Mouse (Mus musculus) splenic B cell, adult 2 months (primary cell): ENCODE data around the gene Slmap.
"Not testable (repeated sequence)": the region's sequence is repeated elsewhere in the genome, so short reads cannot be mapped to it uniquely, and the experiment has no call there.

ENCODE experiments used
- DNase-seq: peaks from one replicate; pipeline ENCODE4 v3.0.0-alpha.2; 2011; ENCODE audit warnings: low read depth, low spot score
- H3K27me3 ChIP-seq: 2 replicates; pipeline ENCODE4 v1.6.1; 2012; ENCODE audit warnings: mild to moderate bottlenecking, low read length, moderate library complexity, mixed read lengths; ENCODE audit not compliant: control insufficient read depth, poor library complexity, insufficient read depth, severe bottlenecking
- H3K36me3 ChIP-seq: 2 replicates; pipeline ENCODE4 v1.6.1; 2012; ENCODE audit warnings: mild to moderate bottlenecking, low read length, moderate library complexity, mixed read lengths; ENCODE audit not compliant: control insufficient read depth, poor library complexity, insufficient read depth, severe bottlenecking

Gene Slmap

DNA sequence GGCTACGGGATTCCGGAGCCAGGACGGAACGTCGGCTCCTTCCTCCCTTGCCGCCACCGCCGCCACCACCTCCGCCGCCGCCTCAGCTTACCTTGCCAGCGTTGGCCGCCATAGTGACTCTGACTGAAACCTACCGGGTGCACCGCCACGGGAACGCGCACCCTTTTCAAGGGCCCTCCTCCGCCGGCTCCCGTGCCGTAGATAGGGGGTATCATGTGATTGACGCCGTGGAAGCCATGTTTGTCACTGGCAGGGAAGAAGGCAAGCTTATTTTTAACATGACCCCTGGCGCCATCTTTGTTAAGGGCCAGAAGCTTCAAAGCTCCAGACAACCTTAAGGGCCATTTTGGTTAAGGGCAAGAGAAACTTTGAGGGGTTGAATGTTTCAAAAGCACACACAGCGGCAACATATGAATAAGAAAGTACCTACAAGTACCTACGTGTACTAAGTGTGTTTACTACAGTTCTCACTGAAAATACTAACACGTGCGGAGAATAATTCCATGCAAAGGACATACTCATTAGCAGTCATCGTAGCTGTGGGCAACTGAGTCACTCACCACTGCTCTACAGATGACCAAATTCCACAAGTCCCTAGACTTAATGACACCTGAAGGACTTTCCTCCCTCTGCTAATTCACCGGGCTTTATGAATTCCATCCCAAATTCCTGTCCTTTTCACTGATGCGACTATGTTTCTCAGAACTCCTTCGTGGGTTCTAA is at the start of gene Slmap:
Slmap (minus strand) TSS at position 175 of the 723 bp plus-strand sequence.
- Histone ChIP-seq H3K27me3 (no peaks in the 10 kb centered on the region), H3K36me3 (0 out of 2 replicates have a peak, but pooled peaks cover 3% of the 10 kb centered on the region)
- DNase-seq = peak; percentile 100

DNA sequence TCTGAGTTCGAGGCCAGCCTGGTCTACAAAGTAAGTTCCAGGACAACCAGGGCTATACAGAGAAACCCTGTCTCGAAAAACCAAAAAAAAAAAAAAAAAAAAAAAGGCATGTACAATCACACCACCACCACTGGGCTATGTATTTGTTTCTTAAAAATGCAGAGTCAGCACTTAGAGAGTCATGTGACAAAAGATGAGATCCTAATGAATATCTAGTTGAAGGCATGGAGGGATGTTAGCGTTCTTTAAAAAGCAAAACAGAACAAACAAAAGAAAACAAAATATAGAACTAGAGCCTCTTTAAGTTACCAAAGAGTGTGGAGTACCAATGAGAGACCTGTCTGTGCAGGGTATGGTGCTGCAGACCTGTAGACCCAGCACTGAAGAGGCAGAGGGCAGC is 48.9 kb upstream of the Slmap start:
- no peak for DNase-seq
- Histone ChIP-seq H3K27me3 (no peaks in the 10 kb centered on the region), H3K36me3 (peaks cover 3% of the 10 kb centered on the region)

DNA sequence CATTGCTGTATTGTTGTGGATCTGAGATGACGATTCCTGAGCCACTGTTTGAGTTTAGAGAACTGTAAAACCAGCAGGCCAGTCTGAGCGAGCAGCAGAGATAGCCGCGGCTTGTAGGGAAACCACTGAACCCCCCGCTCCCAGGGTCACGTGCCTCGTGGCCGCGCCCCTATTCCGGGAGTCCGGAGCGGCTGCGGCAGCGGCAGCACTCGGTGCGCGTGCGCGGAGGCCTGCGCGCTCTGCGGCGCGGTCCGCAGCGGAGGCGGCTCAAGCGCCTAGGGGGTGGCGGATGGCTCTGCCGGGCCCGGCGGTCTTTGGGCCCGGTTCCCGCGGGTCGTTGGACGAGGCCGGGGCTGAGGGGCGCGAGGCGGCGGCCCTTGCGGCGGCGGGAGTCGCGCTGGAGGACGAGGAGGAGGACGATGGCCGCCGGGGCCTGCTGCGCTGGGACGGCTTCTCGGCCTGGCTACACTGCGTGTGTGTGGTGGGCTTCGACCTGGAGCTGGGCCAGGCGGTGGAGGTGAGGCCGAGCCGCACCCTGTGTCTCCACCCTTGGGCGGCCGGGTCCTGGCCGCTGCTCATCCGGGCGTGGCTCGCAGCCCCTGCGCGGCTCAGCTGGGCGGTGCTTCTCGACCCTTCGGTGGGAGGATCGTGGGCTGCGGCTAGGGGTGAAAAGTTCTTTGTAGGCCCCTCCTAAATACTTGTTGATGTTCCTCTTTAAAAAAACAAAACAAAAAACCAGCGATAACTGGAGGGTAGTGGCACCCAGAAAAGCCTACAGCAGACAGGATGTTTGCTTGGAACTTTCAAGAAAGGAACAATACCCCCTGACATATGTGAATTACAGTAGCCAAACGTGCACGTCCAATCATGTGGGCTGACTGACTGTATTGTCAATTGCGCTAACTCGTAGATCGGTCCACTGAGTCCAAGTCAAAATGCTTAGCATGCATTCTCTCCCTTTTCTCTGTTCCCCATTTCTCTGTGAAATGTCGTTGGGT is 44.9 kb upstream of the Slmap start:
- Histone ChIP-seq H3K36me3 (peaks cover 3% of the 10 kb centered on the region), H3K27me3 (no peaks in the 10 kb centered on the region)
- DNase-seq = peak; percentile 91

GRCm38 (mm10) chr14:26578791-26579191 is 44.1 kb upstream of the Slmap start:
- peak; percentile 19 for DNase-seq
- Histone ChIP-seq H3K36me3 (peaks cover 3% of the 10 kb centered on the region), H3K27me3 (no peaks in the 10 kb centered on the region)

- H3K27me3 ChIP-seq = no peaks in the 10 kb centered on the region
- H3K36me3 ChIP-seq = no peaks in the 10 kb centered on the region
- no peak for DNase-seq
These were observed 41.6 kb upstream of the Slmap start for GRCm38 (mm10) chr14:26576255-26576780.

GRCm38 (mm10) chr14:26573556-26573955 is 38.8 kb upstream of the Slmap start, which contains the start of gene Dennd6a:
Gene Dennd6a (plus strand): TSS chr14:26573856.
- DNase-seq, H3K27me3 ChIP-seq, H3K36me3 ChIP-seq: not testable (repeated sequence)

- DNase-seq = peak; percentile 70
- H3K36me3 ChIP-seq = no peaks in the 10 kb centered on the region
These were observed 37.4 kb upstream of the Slmap start for GRCm38 (mm10) chr14:26571951-26572675.

GRCm38 (mm10) chr14:26569880-26570279 is 35.1 kb upstream of the Slmap start:
- peak; percentile 6 for DNase-seq
- no peaks in the 10 kb centered on the region for H3K27me3 ChIP-seq
- H3K36me3 ChIP-seq = no peaks in the 10 kb centered on the region

More at GRCm38 (mm10) chr14:26571951-26572675, 37.4 kb upstream of the Slmap start:
- no peaks in the 10 kb centered on the region for H3K27me3 ChIP-seq

GRCm38 (mm10) chr14:26562247-26562646 is 27.5 kb upstream of the Slmap start:
- no peaks in the 10 kb centered on the region for H3K27me3 ChIP-seq
- no peaks in the 10 kb centered on the region for H3K36me3 ChIP-seq
- no peak for DNase-seq

- H3K36me3 ChIP-seq = no peaks in the 10 kb centered on the region
- H3K27me3 ChIP-seq = no peaks in the 10 kb centered on the region
- no peak for DNase-seq
These were observed 23.8 kb upstream of the Slmap start for GRCm38 (mm10) chr14:26558536-26558935.

DNA sequence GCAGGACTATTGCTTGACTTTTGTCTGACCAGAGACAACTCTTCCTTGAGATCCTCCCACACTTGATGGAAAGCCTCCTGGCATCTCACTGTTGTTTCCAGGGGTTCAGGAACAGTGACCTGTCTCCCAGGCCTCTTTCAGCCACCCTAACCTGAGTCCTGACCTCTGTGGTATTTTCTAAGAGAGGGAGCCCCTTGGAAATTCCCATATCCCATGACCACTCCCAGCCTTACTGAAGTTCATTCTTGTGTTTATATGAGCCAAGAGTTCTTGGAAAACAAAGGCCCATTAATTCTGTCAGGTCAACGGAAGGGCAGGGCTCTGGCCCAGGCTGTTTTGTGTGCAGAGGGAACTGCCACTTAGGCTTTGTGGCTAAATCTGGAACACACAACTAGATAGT is 22.9 kb upstream of the Slmap start:
- H3K27me3 ChIP-seq = no peaks in the 10 kb centered on the region
- DNase-seq = no peak
- H3K36me3 ChIP-seq = no peaks in the 10 kb centered on the region

- Histone ChIP-seq H3K27me3 (no peaks in the 10 kb centered on the region), H3K36me3 (no peaks in the 10 kb centered on the region)
- no peak for DNase-seq
These were observed 18.1 kb upstream of the Slmap start for GRCm38 (mm10) chr14:26552853-26553252.

- H3K36me3 ChIP-seq = no peaks in the 10 kb centered on the region
- no peak for DNase-seq
These were observed 17.7 kb upstream of the Slmap start for GRCm38 (mm10) chr14:26552441-26552840.

GRCm38 (mm10) chr14:26550712-26551111 is 16.0 kb upstream of the Slmap start:
- no peak for DNase-seq
- H3K27me3 ChIP-seq = no peaks in the 10 kb centered on the region
- no peaks in the 10 kb centered on the region for H3K36me3 ChIP-seq

More at GRCm38 (mm10) chr14:26552441-26552840, 17.7 kb upstream of the Slmap start:
- H3K27me3 ChIP-seq = no peaks in the 10 kb centered on the region
